Mouse (Mus musculus) E14TG2a.4 (cell line): Measurements from ENCODE around the gene Gm2026.
"Not testable (repeated sequence)": the region's sequence is repeated elsewhere in the genome, so short reads cannot be mapped to it uniquely, and the experiment has no call there.

Source experiments
- CTCF ChIP-seq: conservative IDR thresholded peaks from 2 replicates; pipeline ENCODE4 v1.5.1; 2014; ENCODE audit warnings: low read length
- NANOG ChIP-seq: IDR thresholded peaks from 2 replicates; pipeline ENCODE4 v1.6.1; 2014; ENCODE audit warnings: borderline replicate concordance, low read length, mixed read lengths

DNA sequence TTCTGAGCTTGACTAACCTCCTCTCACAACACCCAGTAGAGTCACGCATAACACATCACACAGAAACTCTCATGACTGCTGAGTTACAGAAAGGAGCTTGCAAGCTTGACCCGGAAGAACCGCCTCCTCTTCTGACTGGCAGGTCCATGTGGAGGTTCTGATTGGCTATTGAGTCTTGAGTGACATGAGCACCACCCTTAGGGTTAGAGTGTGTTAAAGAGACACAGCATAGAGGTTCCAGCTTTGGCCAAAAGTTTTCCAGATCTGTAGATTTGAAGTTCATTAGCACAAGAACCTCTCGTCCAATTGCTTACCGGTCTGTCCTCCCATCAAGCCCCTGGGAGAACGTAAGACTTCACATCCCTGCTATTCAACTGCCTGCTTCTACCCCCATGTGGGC, 34.1 kb upstream of the Gm2026 start, which contains the start of gene Zfp966:
- TF ChIP-seq CTCF, NANOG: not testable (repeated sequence)
